Mouse (Mus musculus): ENCODE results near the gene Tmc3.

- TF ChIP-seq MAX (IDR thresholded peaks at IDR 0.05) (no peak), CTCF (IDR thresholded peaks at IDR 0.05; ENCODE audit: control insufficient read depth, insufficient read depth, insufficient read length) (no peak), MYOG (IDR thresholded peaks at IDR 0.05; ENCODE audit: control insufficient read depth, extremely low read depth, insufficient read length) (no peak), USF1 (IDR thresholded peaks at IDR 0.05; ENCODE audit: low read depth) (no peak), CEBPB (IDR thresholded peaks at IDR 0.05; ENCODE audit: low read depth) (no peak), FOSL1 (IDR thresholded peaks at IDR 0.05; ENCODE audit: insufficient read depth, low read length, poor library complexity, severe bottlenecking) (no peak)
Observed at GRCm38 (mm10) chr7:83636425-83636824, 51.7 kb downstream of the Tmc3 start.

Data from C2C12 (cell line).